Mouse (Mus musculus) megakaryocyte, embryonic 14.5 days (primary cell): ENCODE data around the gene Rpl11.

Source experiments
- FLI1 ChIP-seq: IDR thresholded peaks from 2 replicates; pipeline ENCODE4 v1.6.1; 2012; ENCODE audit warnings: low read length, inconsistent platforms, mixed read lengths
- GATA1 ChIP-seq: IDR thresholded peaks from 3 replicates; pipeline ENCODE4 v1.6.1; 2012; ENCODE audit warnings: mixed read lengths, low read length, inconsistent platforms, borderline replicate concordance

- TF ChIP-seq GATA1 = no peak
- no peak for TF ChIP-seq FLI1
These were observed 46.4 kb downstream of the Rpl11 start for GRCm38 (mm10) chr4:136006821-136007220.
